Mouse (Mus musculus) retina, postnatal 1 day (tissue): Measurements from ENCODE around the gene Pik3cd.
"Not testable (repeated sequence)": the region's sequence is repeated elsewhere in the genome, so short reads cannot be mapped to it uniquely, and the experiment has no call there.

Source experiments
- DNase-seq: peaks from one replicate; pipeline ENCODE4 v3.0.0-alpha.2; 2012

Gene Pik3cd

DNA sequence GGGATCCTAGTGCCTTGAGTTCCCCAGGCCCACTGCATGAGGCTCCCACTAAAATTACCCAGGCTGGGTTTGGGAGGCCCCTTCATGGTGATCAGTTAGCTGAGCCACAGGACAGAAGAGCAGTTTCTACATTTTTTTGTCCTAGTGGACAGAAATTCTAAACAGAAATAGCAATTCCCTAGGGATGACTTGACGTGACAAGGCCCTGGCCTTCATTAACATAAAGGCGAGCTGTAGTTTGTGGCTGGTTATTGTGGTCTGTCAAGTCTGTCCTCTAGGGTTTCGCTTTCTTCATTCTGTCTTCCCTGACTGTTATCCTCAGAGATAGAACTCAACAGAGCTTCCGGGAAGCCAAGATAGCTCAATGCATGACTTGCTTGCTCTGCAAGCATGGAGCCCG, 60.4 kb downstream of the Pik3cd start:
- DNase-seq, result no peak

DNA sequence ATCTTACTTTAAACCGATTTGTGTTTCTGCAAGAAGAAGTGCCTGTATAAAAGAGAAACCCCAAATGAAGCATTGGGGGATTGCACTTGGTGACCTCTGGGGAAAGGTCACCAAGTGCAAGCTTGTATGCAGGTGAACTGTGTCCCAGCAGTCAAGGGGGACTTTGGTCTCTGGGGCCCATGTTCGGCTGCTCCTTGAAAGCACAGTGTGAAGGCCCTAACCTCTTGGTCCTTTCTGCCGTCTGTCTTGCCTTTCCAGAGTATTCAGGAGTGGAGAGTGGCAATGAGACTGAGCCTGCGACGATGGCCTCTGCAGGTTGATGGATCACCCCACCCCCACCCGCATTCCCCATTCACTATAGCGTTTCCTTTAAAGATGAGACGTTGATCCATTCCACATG, 61.0 kb downstream of the Pik3cd start:
- DNase-seq, result no peak

DNA sequence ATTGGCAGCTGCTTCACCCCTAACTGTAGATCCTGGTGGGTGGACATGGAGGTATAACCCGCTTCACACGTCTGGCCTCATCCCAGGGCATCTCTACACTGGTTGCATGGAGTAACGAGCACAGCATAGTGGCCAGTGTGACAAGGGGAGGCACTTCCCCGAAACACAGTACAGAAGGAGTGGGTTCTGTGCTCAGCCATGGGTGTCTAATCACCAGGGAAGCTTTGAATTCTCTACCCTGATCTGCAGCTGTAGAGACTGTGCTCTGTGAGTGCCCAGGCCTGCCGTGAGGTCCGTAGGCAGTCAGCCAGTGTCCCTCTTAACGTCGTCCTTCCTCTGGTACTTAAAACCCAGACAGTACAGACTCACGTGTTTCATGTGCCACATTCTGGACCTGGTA, 61.5 kb downstream of the Pik3cd start:
- no peak for DNase-seq

DNA sequence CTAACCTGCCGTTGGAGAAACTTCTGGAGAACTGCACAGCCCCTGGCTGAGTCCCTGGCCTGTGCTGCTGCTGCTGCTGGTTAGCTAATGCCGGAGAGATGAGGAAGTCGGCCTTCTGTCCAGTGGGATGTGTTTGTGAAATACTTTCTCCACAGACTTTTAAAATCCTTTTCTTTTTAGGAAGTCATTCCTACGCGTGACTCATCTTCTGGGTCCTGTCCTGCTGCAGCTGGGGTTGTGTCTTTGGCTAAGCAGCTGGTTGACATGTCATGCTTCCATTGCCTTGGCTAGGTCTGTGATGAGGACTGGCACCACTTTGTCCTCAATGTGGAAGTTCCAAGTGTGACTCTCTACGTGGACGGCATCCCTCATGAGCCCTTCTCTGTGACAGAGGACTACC, 64.4 kb downstream of the Pik3cd start:
- DNase-seq, result no peak

DNA sequence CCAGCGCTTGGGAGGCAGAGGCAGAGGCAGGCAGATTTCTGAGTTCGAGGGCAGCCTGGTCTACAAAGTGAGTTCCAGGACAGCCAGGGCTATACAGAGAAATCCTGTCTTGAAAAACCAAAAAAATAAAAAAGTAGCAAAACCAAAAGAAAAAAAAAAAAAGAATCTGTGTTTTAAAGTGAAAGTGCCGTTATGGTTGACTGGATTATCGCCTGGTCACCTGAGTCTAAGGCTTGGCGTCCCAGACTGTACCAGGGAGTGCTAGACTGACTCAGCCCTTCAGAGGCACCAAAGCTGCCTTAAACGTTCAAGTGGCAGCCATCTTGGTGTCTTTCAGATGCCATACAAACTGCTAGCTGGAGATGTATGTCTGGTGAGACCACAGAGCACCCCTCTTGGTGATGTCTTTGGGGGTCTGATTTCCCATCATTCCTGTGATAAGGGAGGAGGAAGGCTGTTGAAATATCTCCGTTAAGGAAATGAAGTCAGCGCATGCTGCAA, 66.4 kb downstream of the Pik3cd start:
- DNase-seq, result no peak

DNA sequence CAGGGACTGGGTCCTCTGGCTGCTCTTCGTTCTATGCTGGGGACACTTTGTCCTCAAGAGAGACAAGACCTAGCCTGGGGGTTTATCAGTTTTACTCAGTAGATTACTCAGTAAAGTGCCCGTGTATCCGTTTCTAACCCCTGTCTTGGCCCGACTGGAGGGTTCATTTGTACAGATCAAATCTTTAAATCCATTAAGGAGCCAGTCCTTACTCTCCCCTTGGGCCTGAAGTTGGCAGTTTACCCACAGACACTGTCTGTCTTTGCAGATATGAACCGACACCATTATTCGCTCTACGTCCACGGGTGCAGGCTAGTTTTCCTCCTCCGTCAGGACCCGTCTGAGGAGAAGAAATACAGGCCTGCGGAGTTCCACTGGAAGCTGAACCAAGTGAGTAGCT, 67.4 kb downstream of the Pik3cd start:
- DNase-seq, result no peak

DNA sequence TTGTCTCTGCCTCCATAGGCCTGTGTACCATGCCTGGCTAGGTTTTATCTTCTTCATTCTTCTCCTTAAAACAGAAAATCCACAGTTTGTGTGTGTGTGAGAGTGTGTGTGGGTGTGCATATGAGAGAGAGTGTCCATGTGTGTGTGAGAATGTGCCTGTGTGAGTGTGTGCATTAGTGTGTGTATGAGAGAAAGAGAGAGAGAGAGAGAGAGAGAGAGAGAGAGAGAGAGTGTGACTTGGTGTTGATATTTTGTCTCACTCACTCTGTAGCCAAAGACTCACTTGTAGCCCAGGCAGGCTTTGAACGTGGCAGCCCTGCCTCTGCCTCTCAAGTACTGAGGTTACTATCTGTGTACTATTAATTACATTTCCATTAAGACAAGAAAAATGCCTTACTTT, 68.2 kb downstream of the Pik3cd start:
- DNase-seq, result no peak

DNA sequence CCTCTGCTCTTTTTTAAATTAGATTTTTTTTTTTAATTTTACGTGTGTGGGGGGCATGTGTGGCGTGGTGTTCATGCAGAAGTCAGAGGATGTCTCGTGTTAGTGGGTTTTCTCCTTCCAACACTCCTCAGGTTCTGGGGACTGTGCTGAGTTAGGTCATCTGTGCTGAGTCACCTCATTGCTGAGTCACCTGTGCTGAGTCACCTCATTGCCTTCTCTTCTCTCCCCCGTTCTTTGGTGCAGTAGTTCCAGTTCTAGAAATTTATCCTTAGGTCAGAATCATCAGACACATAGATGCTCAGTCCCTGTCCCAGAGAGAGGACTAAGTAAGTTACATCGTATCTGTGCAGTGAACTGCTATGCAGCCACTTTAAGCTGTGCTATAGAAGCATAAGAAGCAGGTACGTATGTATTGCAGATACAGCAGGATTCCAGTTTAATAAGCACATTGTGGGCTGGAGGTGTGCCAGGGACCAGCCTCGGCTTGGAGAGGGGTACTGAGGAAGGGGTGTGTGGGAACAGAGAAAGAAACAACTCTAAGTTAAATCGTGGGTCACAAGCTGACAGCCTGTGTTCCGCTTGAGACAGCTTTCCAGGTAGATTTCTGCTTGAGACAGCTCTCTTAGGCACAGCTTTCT, 69.6 kb downstream of the Pik3cd start:
- no peak for DNase-seq

DNA sequence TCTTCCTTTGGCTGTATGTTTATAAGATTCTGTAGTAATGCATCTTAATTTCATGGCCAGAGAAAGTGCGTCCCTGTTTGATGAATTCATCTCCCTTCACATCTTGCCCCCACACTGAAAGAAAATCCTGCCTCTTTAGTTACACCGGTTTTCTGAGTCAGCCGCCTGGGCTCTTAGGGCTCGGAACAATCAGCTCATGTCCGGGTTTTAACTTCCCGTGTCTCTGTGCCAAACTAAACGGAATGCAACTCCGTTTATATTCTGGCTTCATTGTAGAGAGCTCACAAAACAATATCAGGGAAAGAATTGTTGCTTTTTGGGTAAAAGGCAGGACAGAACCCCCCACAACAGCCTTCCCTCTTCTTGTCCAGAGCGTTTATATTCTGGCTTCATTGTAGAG, 73.6 kb downstream of the Pik3cd start:
- DNase-seq, result no peak

DNA sequence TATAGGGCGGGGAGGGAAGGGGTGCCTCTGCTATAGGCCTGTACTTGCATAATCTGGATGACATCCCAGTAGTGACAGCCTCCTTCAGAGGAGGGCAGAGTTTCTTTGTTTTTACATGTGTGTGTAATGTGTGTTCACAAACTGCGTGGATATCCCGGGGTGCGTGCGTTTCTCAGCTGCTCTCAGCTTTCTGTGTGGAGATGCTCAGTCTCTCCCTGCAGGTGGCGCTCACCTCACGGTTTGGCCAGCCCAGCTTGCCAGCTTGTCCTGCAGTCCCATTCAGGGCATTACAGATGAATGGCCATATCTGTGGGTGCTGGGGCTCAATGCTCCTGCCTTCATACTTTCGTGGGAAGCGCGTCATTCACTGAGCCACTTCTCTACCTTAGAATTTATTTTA, 74.0 kb downstream of the Pik3cd start:
- peak; percentile 52 for DNase-seq

DNA sequence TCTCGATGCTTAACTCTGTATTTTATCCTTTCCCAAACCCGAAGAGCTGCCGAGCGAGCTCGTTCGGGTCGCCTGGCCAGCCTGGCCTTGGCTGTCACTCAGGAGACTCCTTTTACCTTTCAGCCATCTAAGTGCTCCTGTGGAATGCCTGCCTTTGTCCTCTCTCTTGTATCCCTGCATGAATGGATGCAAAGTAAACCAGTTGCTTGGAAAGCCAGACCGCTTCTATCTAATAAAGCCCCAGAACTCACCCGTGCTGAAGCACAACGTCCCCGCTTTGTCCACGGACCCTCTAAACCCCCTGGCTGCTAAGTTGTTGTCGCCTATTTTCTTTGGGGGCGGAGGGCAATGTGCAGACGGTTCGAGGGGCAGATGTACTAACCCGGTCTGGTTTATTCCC, 75.6 kb downstream of the Pik3cd start:
- DNase-seq, result no peak

DNA sequence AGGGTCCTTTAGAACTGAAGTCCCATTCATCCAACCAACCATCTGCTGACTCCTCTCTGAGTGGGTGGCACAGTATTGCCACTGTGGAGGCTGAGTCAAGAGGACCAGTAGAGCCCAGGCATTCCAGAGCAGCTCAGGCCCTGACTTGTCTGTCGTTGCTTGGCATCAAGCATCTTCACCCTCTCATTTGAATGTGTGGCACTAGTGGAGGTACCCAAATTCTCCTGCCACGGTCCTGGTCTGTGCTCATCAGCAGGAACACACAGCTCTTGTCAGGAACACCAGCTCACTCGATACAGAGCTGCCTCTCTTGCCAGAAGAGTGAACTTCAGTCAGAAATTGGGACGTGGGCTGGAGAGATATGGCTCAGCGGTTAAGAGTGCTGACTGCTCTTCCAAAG, 78.7 kb downstream of the Pik3cd start:
- DNase-seq, result no peak

DNA sequence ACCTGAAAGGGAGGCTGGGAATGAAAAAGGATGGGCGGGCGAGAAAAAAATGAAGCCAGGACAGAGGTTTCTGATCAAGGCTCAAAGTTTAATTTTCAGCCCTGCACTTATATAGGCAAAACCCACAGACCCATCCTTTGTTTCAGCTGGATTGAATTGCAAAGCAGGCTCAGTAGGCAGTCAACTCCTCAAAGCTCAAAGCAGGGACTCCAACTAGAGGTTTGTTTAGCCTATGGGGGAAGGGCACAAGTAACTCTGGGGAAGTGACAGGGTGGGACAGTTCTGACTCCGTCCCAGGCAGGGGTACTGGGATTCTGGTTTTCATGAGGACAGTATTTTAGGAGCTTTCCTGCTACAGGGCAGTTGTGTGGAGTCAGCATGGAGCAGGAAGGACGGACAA, 81.1 kb downstream of the Pik3cd start:
- no peak for DNase-seq

DNA sequence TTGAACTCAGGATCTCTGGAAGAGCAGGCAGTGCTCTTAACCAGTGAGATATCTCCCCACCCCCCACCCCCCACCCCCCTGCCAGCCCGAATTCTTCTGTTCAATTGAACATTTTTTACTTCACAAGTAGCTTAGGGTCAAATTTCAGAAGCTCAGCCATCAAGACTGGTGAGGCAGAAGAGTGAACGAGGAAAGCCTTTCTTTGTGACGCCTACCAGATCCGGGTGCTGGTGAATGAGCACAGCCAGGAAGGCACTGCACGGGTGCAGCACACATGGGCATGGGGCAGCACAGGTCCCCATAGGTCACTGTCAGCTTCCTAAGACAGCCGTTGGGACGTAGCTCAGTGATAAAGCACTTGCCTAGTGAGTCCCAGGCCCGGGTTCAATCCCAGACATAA, 82.4 kb downstream of the Pik3cd start:
- DNase-seq, result no peak

DNA sequence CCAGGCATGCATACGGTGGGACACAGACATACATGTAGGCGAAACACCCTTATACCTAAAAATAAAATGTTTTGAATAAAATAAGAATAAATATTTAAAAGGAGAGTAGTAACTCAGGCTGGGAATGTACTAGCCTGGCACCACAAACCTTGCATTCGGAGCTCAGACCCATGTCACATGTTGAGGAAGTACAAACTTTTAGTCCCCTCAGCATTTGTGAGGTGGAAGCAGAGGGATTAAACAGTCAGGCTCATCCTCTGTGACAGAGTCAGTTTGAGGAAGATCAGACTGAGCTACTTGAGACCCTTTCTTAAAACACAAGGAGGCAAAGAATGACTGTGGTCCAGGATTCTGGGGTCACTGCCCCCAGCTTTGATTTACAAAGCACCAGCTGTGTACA, 85.4 kb downstream of the Pik3cd start:
- DNase-seq, result not testable (repeated sequence)

DNA sequence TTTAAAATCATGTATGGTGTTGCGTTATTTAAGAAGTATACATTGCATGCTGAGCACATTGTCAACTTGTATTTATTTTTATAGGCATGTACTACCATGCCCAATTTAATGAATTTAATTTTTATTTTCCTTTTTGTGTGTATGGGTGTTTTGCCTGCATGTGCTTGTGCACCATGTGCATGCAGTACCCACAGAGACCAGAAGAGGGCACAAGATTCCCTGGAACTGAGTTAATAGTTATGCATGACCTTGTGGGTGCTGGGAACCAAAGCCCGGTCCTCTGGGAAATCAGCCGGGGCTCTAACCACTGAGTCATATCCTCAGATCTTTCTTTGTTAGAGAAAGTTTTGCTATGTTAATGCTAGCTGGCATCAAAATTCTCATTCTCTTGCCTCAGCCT, 87.5 kb downstream of the Pik3cd start:
- no peak for DNase-seq

DNA sequence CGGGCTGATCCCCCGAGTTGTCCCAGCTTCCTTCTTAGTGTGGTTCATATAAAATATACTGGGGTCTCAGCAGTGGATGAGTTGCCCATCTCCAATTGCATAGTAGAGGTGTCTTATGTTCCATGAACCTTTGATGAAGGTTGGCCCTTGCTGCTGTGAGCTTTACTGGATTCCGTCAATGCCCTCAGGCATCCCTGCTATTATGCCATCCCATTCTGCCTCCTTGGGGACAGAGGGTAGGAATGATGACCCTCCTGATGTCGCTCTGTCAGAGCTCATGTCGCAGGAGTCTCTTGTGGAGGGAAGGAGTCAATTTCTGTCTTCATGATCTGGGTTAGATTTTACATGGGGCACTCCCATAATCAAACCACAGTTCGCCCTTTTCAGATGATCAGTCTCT, 88.9 kb downstream of the Pik3cd start:
- not testable (repeated sequence) for DNase-seq

DNA sequence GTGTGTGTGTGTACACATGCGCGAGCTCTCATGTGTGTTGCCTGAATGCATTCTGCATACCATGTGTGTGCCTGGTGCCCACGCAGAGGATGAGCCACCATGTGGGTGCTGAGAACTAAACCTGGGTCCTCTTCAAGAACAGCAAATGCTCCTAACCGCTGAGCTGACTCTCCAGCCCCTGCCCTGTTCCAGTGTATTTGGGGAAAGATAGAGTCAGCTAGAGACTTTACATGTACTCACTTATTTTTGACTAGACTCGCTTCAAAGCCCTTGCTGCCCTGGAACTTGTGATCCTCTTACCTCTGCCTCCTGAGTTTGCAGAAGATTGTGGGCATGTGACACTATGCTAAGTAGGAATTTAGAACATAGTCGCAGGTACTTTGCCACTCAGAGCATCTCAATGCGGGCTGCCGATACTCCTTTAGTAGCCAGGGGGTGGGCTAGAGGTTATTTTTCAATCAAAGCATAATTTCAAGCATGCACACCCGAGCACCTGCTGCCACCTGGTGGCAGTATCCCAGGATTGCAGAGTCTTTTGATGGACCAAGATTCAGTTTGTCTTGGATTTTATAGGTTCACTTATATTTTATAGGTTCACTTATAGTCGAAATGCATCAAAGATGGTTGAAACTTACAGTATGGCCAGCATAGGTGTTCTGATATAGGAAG, 90.9 kb downstream of the Pik3cd start:
- peak; percentile 67 for DNase-seq

DNA sequence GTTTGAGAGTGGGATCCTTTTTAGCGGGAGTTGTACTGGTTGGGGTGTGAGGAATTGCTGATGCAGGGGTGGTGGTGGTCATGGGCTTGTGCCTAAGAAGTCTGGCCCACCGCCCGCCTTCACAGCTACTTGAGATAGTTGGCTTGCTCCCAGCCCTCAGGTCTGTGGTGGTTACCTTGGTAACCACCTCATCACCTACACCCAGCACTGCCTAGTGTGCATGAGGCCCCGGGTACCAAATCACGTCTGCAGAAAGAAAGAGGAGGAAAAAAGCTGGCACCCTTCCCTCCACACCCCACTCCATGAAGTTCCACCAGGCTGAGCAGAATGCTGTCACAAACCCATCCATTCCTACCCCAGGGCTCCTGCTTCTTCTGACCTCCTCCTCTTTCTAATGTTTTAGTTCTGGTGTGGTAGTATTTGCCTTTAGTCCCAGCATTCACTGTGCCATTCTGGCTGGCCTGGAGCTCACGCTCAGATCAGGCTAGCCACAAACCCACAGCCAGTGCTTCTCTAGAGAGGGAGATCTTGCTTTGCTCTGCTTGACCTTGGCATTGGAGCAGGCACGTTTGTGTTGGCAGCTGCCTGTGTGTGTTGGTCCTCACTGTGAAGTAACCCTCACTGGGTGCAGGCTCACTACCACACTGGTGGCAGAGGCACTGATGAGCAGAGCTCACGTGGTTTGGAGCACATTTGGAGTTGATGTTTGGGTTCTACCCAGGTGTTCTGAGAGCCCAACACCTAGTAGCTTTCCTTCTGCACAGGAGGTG, 92.9 kb downstream of the Pik3cd start:
- DNase-seq, result no peak

DNA sequence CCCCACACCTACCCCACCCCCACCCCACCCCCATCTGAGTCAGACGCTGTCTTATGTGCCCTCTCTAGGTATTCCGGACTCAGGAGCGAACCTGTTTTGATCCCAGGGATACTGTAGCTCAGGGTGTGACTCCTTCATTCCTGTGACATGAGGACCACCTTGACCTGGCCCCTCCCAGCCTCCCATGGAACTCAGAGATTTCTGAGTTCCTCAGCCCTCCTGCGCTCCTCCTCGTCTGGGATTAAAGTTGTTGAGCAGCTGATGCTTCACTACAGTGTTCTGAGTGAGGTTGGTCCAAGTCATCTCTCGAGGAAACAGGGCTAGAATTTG, 94.1 kb downstream of the Pik3cd start:
- no peak for DNase-seq

DNA sequence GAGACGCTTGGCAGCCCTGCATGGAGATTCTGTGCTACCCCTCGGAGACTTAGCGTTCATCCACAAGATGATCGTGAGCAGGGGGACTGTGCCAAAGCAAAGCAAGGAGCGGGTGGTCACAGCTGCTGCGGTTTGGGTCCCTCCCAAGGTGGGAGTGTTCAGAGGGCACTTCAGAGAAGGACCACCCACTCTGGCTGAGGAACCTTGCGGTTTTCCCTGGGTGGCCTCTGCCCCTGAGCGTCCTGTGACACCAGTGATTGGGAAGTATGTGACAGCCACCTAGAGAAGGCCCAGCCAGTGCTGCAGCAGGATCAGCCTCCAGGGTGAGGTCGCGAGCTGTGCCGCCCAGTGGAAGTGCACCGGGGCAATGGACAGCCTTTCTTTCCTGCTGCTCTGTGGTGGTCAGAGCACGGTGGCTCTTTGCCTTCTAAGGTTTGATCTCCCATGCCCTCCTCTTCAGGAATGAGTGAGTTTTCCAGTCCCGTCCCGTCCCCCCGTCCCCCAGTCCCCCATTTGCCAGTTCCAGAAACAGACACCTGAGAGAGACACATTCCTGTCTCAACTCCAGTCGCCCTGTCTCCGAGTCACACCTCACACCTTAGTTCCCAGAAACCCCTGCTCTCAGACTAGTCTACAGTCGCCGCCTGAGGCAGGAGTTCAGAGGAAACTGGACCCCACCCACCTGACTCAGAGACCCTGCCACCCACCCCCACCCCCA, 94.6 kb downstream of the Pik3cd start:
- peak; percentile 56 for DNase-seq

DNA sequence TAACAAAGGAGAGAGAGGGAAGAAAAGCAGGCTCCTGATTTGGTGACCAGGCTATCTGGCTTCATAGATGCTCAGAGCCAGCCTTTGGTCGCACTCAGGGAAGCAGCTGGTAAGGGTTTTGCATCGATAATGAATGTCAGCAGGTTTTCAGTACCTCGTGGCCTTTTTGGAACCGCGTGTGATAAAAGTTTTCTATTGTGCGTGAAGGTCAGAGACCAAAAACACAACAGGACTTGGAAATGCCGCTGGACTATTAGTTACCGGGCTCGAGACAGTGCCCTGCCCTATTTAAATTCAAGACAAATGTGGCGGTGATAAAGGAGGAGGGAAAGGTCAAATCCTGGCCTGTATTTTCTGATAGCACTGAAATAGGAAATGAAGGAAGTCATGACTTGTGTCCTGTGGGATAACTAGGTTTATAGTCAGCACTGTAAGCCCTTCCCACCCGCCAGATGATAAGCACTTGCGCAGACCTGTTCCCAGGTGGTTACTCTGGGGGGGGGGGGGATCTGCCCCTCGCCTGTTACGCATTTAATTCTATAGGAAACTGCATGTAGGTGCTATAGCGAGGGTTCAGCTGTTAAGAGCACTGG, 95.5 kb downstream of the Pik3cd start:
- no peak for DNase-seq

DNA sequence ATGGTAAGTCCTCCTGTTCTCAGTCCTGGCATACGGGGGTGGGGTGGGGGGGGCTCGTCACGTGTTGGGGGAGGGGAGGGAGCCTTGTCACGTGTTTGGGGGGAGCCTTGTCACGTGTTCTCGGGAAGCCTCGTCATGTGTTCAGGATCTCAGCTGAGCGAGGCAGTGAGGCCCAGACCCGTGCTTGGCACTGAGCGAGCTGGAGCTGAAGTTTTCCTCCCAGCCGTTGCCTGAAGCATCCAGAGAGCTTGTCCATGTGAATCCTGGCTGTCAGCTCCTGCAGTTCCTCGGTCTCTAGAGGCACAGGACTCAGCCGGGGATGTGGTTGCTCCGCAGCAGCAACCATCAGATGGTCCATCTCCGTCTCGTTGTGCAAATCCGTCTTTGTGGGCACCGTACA, 96.3 kb downstream of the Pik3cd start:
- DNase-seq, result no peak
